Mouse (Mus musculus) CH12.LX (cell line): ENCODE measurements around the gene Fkbp3. TPM values are rescaled to one million over a fixed set of nuclear protein-coding genes. Genes with fewer than 3 reads are reported as not detected.
A peak's percentile ranks its signal among the peaks of the same experiment; 100 is the strongest.

ENCODE experiments used
- DNase-seq: peaks from one replicate; pipeline ENCODE4 v3.0.0-alpha.2; 2013; ENCODE audit errors: extremely low read depth
- H3K27ac ChIP-seq: 2 replicates; pipeline ENCODE4 v1.5.1; 2012; ENCODE audit warnings: low read depth, mild to moderate bottlenecking, control low read depth, moderate library complexity; ENCODE audit not compliant: insufficient read depth
- H3K27me3 ChIP-seq: replicated peaks from 2 replicates; pipeline ENCODE3; 2012; ENCODE audit warnings: inconsistent platforms
- H3K36me3 ChIP-seq, 2 experiments: replicated peaks in 1 of 2; 2 replicates each; pipeline versions ENCODE3 to v1.6.1; 2012; ENCODE audit warnings: inconsistent platforms in 1 of 2, low read length in 1 of 2, mild to moderate bottlenecking in 1 of 2, mixed read lengths in 1 of 2, moderate library complexity in 1 of 2; ENCODE audit not compliant: control insufficient read depth in 1 of 2, insufficient read depth in 1 of 2
- H3K4me1 ChIP-seq, 2 experiments: 2 replicates each; pipeline ENCODE4 v1.6.1; 2012; ENCODE audit warnings: inconsistent platforms in 1 of 2, moderate library complexity in 1 of 2; ENCODE audit not compliant: insufficient read depth in 2 of 2, control insufficient read depth in 1 of 2
- H3K4me2 ChIP-seq: 2 replicates; pipeline ENCODE4 v1.6.1; 2012; ENCODE audit warnings: low read depth, mild to moderate bottlenecking, control low read depth; ENCODE audit not compliant: poor library complexity, insufficient read depth, severe bottlenecking
- H3K4me3 ChIP-seq, 3 experiments: fragments of 150-350 bp in 1 of 3; sonication (generic) in 1 of 3; replicated peaks in 1 of 3; 2 replicates each; pipeline versions ENCODE3 to v1.5.1; 2011 to 2012; ENCODE audit warnings: low read depth in 2 of 3, low read length in 2 of 3, mild to moderate bottlenecking in 2 of 3, moderate library complexity in 2 of 3, control low read depth in 1 of 3, improper control_type of control experiment in 1 of 3, inconsistent platforms in 1 of 3, mixed read lengths in 1 of 3; ENCODE audit not compliant: poor library complexity in 1 of 3
- H3K79me2 ChIP-seq: replicated peaks from 2 replicates; pipeline ENCODE4 v1.6.1; 2012; ENCODE audit warnings: mild to moderate bottlenecking, moderate library complexity; ENCODE audit not compliant: control insufficient read depth, poor library complexity, insufficient read depth, severe bottlenecking; ENCODE audit errors: extremely low read depth
- H3K9ac ChIP-seq: 2 replicates; pipeline ENCODE4 v1.6.1; 2012; ENCODE audit warnings: low read depth, mild to moderate bottlenecking, control low read depth, moderate library complexity; ENCODE audit not compliant: insufficient read depth
- H3K9me3 ChIP-seq: replicated peaks from 2 replicates; pipeline ENCODE3; 2012; ENCODE audit warnings: low read length, inconsistent platforms, mixed read lengths
- BHLHE40 ChIP-seq: IDR thresholded peaks from 2 replicates; pipeline ENCODE4 v1.6.1; 2011; ENCODE audit warnings: mild to moderate bottlenecking, low read depth, low read length, improper control_type of control experiment
- CHD1 ChIP-seq: IDR thresholded peaks from 2 replicates; pipeline ENCODE4 v1.6.1; 2012; ENCODE audit warnings: low read depth, low read length, improper control_type of control experiment, inconsistent platforms
- ETS1 ChIP-seq: conservative IDR thresholded peaks from 2 replicates; pipeline ENCODE4 v1.6.1; 2012; ENCODE audit warnings: low read depth, mild to moderate bottlenecking, inconsistent platforms, low read length, improper control_type of control experiment, moderate library complexity
- JUN ChIP-seq: IDR thresholded peaks from 2 replicates; pipeline ENCODE4 v1.6.1; 2011; ENCODE audit warnings: low read depth, mild to moderate bottlenecking, low read length, improper control_type of control experiment, moderate library complexity; ENCODE audit not compliant: insufficient read depth
- JUND ChIP-seq: conservative IDR thresholded peaks from 2 replicates; pipeline ENCODE4 v1.6.1; 2011; ENCODE audit warnings: low read depth, low read length, improper control_type of control experiment
- KAT2A ChIP-seq: IDR thresholded peaks from 2 replicates; pipeline ENCODE4 v1.6.1; 2012; ENCODE audit warnings: low read length, improper control_type of control experiment, inconsistent platforms; ENCODE audit not compliant: insufficient replicate concordance
- MAZ ChIP-seq: IDR thresholded peaks from 2 replicates; pipeline ENCODE4 v1.6.1; 2012; ENCODE audit warnings: low read depth, mild to moderate bottlenecking, inconsistent platforms, low read length, improper control_type of control experiment, moderate library complexity
- MEF2A ChIP-seq: IDR thresholded peaks from 2 replicates; pipeline ENCODE4 v1.6.1; 2014; ENCODE audit warnings: low read depth, mild to moderate bottlenecking, inconsistent platforms, low read length, improper control_type of control experiment, borderline replicate concordance
- MYC ChIP-seq: IDR thresholded peaks from 2 replicates; pipeline ENCODE4 v1.6.1; 2011; ENCODE audit warnings: low read depth, mild to moderate bottlenecking, improper control_type of control experiment, low read length
- NELFE ChIP-seq: IDR thresholded peaks from 2 replicates; pipeline ENCODE4 v1.6.1; 2011; ENCODE audit warnings: low read depth, low read length, improper control_type of control experiment
- NRF1 ChIP-seq: IDR thresholded peaks from 2 replicates; pipeline ENCODE4 v1.6.1; 2014; ENCODE audit warnings: low read depth, mild to moderate bottlenecking, inconsistent platforms, low read length, improper control_type of control experiment, moderate library complexity
- PAX5 ChIP-seq: IDR thresholded peaks from 2 replicates; pipeline ENCODE4 v1.6.1; 2012; ENCODE audit warnings: low read length, inconsistent platforms, mixed read lengths
- POLR2A ChIP-seq: IDR thresholded peaks from 2 replicates; pipeline ENCODE4 v1.6.1; 2011; ENCODE audit warnings: low read depth, mild to moderate bottlenecking, improper control_type of control experiment, low read length
- RCOR1 ChIP-seq: conservative IDR thresholded peaks from 2 replicates; pipeline ENCODE4 v1.6.1; 2012; ENCODE audit warnings: low read depth, mild to moderate bottlenecking, inconsistent platforms, low read length, improper control_type of control experiment
- SMC3 ChIP-seq: IDR thresholded peaks from 2 replicates; pipeline ENCODE4 v1.6.1; 2011; ENCODE audit warnings: low read depth, low read length, improper control_type of control experiment
- TCF12 ChIP-seq: IDR thresholded peaks from 2 replicates; pipeline ENCODE4 v1.6.1; 2014; ENCODE audit warnings: low read depth, mild to moderate bottlenecking, inconsistent platforms, low read length, improper control_type of control experiment
- UBTF ChIP-seq: IDR thresholded peaks from 2 replicates; pipeline ENCODE4 v1.6.1; 2012; ENCODE audit warnings: low read depth, mild to moderate bottlenecking, inconsistent platforms, low read length, improper control_type of control experiment, moderate library complexity
- USF1 ChIP-seq: IDR thresholded peaks from 2 replicates; pipeline ENCODE4 v1.6.1; 2014; ENCODE audit warnings: low read depth, mild to moderate bottlenecking, inconsistent platforms, low read length, improper control_type of control experiment
- USF2 ChIP-seq: conservative IDR thresholded peaks from 2 replicates; pipeline ENCODE4 v1.6.1; 2011; ENCODE audit warnings: low read depth, low read length, improper control_type of control experiment
- ZMIZ1 ChIP-seq: IDR thresholded peaks from 2 replicates; pipeline ENCODE4 v1.6.1; 2012; ENCODE audit warnings: low read depth, mild to moderate bottlenecking, inconsistent platforms, low read length, improper control_type of control experiment
- dilution Hi-C: fragments of 300-500 bp; cut with MboI; formaldehyde crosslinking; loops from 2 replicates; pipeline ENCODE4 v1.14.3; 2020; ENCODE audit warnings: low sequenced_read_pairs; ENCODE audit not compliant: extremely low pct_unique_long_range_greater_than_20kb, extremely low pct_ligation_motif_present
- in situ Hi-C: fragments of 300-500 bp; cut with MboI; formaldehyde crosslinking; loops from 3 replicates; pipeline ENCODE4 v1.14.3; 2019; ENCODE audit warnings: low sequenced_read_pairs, low pct_ligation_motif_present, low pct_unique_long_range_greater_than_20kb, mixed read lengths
- polyA plus RNA-seq: library from polyadenylated mRNA; unstranded; fragments of >175 nt; gene quantifications from 2 replicates; pipeline ENCODE4 v1.2.1, GENCODE M21; 2012; ENCODE audit warnings: low read depth; ENCODE audit not compliant: insufficient read length
- total RNA-seq, 2 experiments: library from RNA; depleted of rRNA; stranded (reverse); fragments of 300-350 nt in 1 of 2; fragments of >200 nt in 1 of 2; gene quantifications; 2 replicates each; pipeline ENCODE4 v1.2.3; 2012 to 2014

The Fkbp3 gene
- total and polyA plus RNA-seq, 3 experiments = 265 to 518 (median 350) TPM

DNA sequence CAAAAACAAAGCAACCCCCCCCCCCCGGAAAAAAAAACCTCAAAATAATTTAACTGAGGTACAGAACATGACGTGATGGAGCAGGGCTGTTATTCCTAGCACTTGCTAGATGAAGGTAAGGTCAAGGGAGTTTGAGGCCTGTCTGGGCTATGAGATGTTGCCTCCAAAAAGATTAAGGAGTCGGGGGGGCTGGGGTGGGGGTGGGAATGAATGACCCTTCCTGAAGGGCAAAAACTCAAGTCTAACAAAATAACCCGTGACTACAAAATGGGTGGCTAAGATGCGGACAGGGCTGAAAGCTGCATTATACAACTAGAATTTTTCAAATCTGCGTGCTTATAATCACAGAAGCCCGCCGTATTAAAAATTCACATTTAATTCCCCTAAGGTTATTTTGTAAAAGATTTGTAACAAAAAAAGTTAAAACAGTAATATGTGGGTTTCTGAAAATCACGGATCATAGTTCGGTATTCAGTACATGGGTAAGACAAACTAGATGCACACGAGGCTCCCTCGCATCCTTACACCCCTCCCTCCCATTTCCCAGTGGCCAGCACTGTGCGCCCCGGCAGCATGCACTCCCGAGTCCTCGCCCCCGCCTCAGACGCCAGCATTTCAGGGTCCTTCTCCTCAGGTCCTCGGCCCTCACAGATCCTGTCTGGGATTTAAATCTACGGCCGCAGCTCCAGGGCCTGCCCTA is 746 bp downstream of the Fkbp3 start:
- peak overlapping the region; percentile 71 to 95 (median 92) for H3K4me3 ChIP-seq
- dilution Hi-C loops = no loop called here
- peak overlapping the region; percentile 2; the same call in 1 of the 2 replicates for H3K27ac ChIP-seq
- no peaks in the 10 kb centered on the region for H3K9me3 ChIP-seq
- H3K4me2 ChIP-seq = peak overlapping the region; percentile 99
- in situ Hi-C loops = no loop called here
- H3K9ac ChIP-seq = peak overlapping the region; percentile 83
- no peaks in the 10 kb centered on the region for H3K27me3 ChIP-seq
- H3K4me1 ChIP-seq = peaks cover 2 to 26% of the 10 kb centered on the region in 2 experiments; a peak in 3 of 4 replicates
- peaks cover 43% of the 10 kb centered on the region for H3K79me2 ChIP-seq
- no peak for TF ChIP-seq BHLHE40
- no peak for TF ChIP-seq MAZ
- no peak for TF ChIP-seq ZMIZ1
- no peak for TF ChIP-seq USF1
- TF ChIP-seq UBTF = no peak
- TF ChIP-seq POLR2A = no peak
- TF ChIP-seq SMC3 = no peak
- H3K36me3 ChIP-seq = peaks cover 6 to 27% of the 10 kb centered on the region in 2 experiments
- peak; percentile 33 for DNase-seq

- H3K27ac ChIP-seq = no peak overlapping the region
- peaks cover 20 to 56% of the 10 kb centered on the region in 2 experiments for H3K36me3 ChIP-seq
- in situ Hi-C loops (loop anchor here (10.0 kb wide), 1 partner anchor 104 kb away; the partner anchor contains the start of genes Klhl28 and Togaram1), dilution Hi-C loops (no loop called here)
- H3K4me2 ChIP-seq = no peak overlapping the region
- no peaks in the 10 kb centered on the region for H3K9me3 ChIP-seq
- H3K4me1 ChIP-seq = peaks cover 0 to 34% of the 10 kb centered on the region in 2 experiments; a peak in 1 of 4 replicates
- no peaks in the 10 kb centered on the region for H3K27me3 ChIP-seq
- no peak for DNase-seq
- no peak overlapping the region for H3K4me3 ChIP-seq
- peaks cover 27% of the 10 kb centered on the region for H3K79me2 ChIP-seq
- TF ChIP-seq MAZ (no peak), MEF2A (no peak), RCOR1 (no peak), USF2 (no peak), CHD1 (no peak), PAX5 (no peak), USF1 (no peak), JUND (no peak), JUN (no peak), TCF12 (no peak), MYC (no peak), KAT2A (no peak), UBTF (no peak), ETS1 (no peak), NELFE (no peak), NRF1 (no peak)
- no peak overlapping the region for H3K9ac ChIP-seq
Observed at GRCm38 (mm10) chr12:65068409-65068808, 5.4 kb downstream of the Fkbp3 start.
